Mouse (Mus musculus): ENCODE results near the gene Rangap1.

DNA sequence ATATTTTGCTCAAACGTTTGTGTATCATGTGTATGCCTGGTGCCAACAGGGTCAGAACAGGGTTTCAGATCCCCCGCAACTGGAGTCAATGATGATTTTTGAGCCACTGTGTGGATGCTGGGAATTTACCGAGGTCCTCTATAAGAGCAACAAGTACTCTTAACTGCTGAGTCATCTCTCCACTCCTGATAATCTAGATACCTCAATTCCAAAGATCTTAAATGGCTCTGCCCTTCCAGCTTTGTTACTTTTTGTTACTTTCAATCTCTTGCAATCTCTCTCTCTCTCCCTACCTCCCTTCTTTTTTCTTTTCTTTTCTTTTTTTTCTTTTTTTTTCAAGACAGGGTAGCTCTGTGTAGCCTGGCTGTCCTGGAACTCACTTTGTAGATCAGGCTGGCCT is 10.3 kb downstream of the Rangap1 start:
- TF ChIP-seq NRF1 (IDR thresholded peaks at IDR 0.05; ENCODE audit: low read depth, low read length) (no peak), CTCF (conservative IDR thresholded peaks at IDR 0.05 in 1 of 2, IDR thresholded peaks at IDR 0.05 in 1 of 2; ENCODE audit: low read depth in 2 of 2, low read length in 2 of 2) (no peak), MXI1 (IDR thresholded peaks at IDR 0.05; ENCODE audit: low read depth, low read length) (no peak), ZNF384 (IDR thresholded peaks at IDR 0.05; ENCODE audit: low read depth, low read length) (no peak), USF2 (conservative IDR thresholded peaks at IDR 0.05; ENCODE audit: low read depth, low read length) (no peak), HCFC1 (IDR thresholded peaks at IDR 0.05; ENCODE audit: low read depth, low read length) (no peak), MAZ (IDR thresholded peaks at IDR 0.05; ENCODE audit: low read depth, low read length) (no peak), POLR2A (IDR thresholded peaks at IDR 0.05; ENCODE audit: low read depth, low read length) (no peak), CHD2 (IDR thresholded peaks at IDR 0.05; ENCODE audit: low read length) (no peak)
